Mouse (Mus musculus): ENCODE results near the gene Ambp. TPM values are rescaled to one million over a fixed set of nuclear protein-coding genes. Genes with fewer than 3 reads are reported as not detected.

The Ambp gene
- polyA plus RNA-seq, 1 experiment from 2014 or later: 683 TPM

DNA sequence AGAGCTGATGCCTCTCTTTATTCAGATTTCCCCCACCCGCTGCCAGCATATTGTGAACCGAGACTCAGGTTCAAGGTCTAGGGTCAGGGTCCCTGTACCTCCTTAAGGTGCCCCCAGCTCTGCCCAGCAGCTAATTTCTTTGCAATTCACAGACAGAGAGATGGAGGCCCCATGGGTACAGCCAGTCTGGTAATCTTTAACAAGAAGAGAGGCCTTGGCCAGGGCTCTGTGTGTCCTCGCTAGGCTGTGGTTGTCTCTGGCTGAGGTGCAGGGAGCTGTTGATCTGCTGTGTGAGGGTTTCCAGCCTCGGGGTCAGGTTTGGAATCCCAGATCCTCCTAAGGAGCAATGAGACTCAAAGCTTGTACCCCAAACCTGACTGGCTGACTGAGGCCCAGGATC lies 11.0 kb upstream of the Ambp start:
- no peaks in the 10 kb centered on the region for H3K27me3 ChIP-seq
- no peak overlapping the region for H3K27ac ChIP-seq
- no peaks in the 10 kb centered on the region for H3K36me3 ChIP-seq
- no peaks in the 10 kb centered on the region for H3K4me1 ChIP-seq (replicated peaks)
- WGBS (ENCODE audit: insufficient replicate concordance): 61% methylated on average over 4 of the region's 4 CpGs
- no peak overlapping the region for H3K4me2 ChIP-seq
- H3K4me3 ChIP-seq (replicated peaks): no peak overlapping the region
- no peaks in the 10 kb centered on the region for H3K9me3 ChIP-seq (replicated peaks)
- no peak for DNase-seq
- no peak overlapping the region for H3K9ac ChIP-seq
- ATAC-seq (ENCODE audit: low read depth): no peak

- DNase-seq (peak; percentile 23), ATAC-seq (ENCODE audit: low read depth) (no peak)
- Histone ChIP-seq H3K36me3 (no peaks in the 10 kb centered on the region), H3K9me3 (replicated peaks) (no peaks in the 10 kb centered on the region), H3K4me2 (no peak overlapping the region), H3K9ac (no peak overlapping the region), H3K4me3 (replicated peaks) (no peak overlapping the region), H3K27ac (0 out of 2 replicates have a peak overlapping the region, but pooled peaks have one; percentile 23), H3K4me1 (replicated peaks) (peaks cover 11% of the 10 kb centered on the region), H3K27me3 (no peaks in the 10 kb centered on the region)
- 24% methylated on average over 5 of the region's 5 CpGs for WGBS (ENCODE audit: insufficient replicate concordance)
Measured at GRCm38 (mm10) chr4:63158961-63159592, 4.5 kb upstream of the Ambp start.

DNA sequence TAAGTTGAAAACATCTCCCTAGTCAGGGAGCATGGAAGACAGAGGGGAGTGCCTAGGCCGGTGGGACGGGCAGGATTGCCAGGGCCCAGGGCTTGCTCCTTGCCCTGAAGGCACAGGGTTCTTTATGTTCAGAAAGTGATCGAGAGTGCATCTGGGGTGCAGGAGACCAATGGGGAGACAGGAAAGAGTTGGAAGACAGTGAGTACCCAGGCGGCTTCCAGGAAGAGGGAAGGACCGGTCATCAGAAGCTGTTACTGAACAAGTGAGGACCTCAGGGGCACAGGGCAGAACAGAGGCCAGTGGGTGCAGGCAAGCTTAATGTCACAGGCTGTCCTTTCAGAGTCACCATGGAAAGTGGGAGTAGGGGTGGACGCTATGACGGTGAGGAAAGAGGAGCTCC lies 3.6 kb upstream of the Ambp start:
- H3K9ac ChIP-seq: no peak overlapping the region
- 71% methylated on average over 7 of the region's 7 CpGs for WGBS (ENCODE audit: insufficient replicate concordance)
- H3K36me3 ChIP-seq: no peaks in the 10 kb centered on the region
- no peaks in the 10 kb centered on the region for H3K27me3 ChIP-seq
- no peaks in the 10 kb centered on the region for H3K9me3 ChIP-seq (replicated peaks)
- no peak overlapping the region for H3K4me3 ChIP-seq (replicated peaks)
- H3K4me1 ChIP-seq (replicated peaks): peaks cover 11% of the 10 kb centered on the region
- no peak overlapping the region for H3K4me2 ChIP-seq
- 0 out of 2 replicates have a peak overlapping the region, but pooled peaks have one; percentile 23 for H3K27ac ChIP-seq
- no peak for DNase-seq
- ATAC-seq (ENCODE audit: low read depth): no peak

DNA sequence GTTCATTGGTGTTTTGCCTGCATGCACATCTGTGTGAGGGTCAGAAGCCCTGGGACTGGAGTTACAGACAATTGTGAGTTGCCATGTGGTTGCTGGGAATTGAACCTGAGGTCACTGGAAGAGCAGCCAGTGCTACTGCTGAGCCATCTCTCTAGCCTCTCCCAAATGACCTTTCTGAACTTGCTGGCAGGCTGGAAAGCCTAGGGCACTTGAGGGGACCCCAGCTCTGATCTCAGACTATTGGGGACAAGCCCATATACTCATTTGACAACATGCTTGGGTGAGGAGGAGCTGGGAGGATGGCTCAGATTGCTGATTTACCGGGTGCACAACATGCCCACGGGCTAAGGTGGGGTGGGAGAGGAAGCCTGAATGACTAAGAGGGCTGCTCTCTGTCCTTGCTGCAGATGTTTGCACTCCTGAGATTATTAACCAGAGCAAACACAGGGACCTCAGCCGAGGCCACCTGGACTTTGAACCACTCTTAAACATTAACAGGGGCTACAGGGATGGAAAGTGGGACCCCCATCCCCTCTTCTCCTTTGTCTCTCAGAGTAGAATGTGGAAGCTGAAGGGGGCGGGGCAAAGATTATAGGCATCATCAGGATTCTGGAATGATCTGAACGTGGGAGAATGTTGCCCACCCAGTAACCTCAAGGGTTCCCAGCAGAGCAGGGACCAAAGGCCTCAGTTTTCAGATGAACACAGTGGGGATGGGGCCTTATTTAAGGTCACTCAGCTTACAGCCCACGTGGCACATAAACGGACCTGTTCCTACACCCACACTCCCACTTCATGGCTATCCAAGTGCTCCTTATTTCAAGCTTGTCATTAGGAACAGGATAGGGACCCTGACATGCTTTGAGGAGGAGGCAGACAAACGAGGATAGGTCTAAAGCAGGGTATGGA lies 2.4 kb upstream of the Ambp start:
- Histone ChIP-seq H3K9me3 (replicated peaks) (no peaks in the 10 kb centered on the region), H3K4me1 (replicated peaks) (peaks cover 11% of the 10 kb centered on the region), H3K9ac (no peak overlapping the region), H3K36me3 (no peaks in the 10 kb centered on the region), H3K4me3 (replicated peaks) (no peak overlapping the region), H3K4me2 (no peak overlapping the region), H3K27ac (peak overlapping the region; percentile 66), H3K27me3 (no peaks in the 10 kb centered on the region)
- DNase-seq: no peak
- peak; percentile 79 for ATAC-seq (ENCODE audit: low read depth)
- whole genome bisulfite sequencing (ENCODE audit: insufficient replicate concordance): 41% methylated on average over 8 of the region's 8 CpGs

GRCm38 (mm10) chr4:63155596-63155995 lies 997 bp upstream of the Ambp start:
- peaks cover 14% of the 10 kb centered on the region for H3K4me1 ChIP-seq (replicated peaks)
- no peak overlapping the region for H3K9ac ChIP-seq
- no peak overlapping the region for H3K4me3 ChIP-seq (replicated peaks)
- H3K4me2 ChIP-seq: no peak overlapping the region
- no peaks in the 10 kb centered on the region for H3K9me3 ChIP-seq (replicated peaks)
- 18% methylated on average over 2 of the region's 2 CpGs for WGBS (ENCODE audit: insufficient replicate concordance)
- peaks cover under 1% of the 10 kb centered on the region; the same call in 1 of the 2 replicates for H3K36me3 ChIP-seq
- DNase-seq (no peak), ATAC-seq (ENCODE audit: low read depth) (no peak)
- no peaks in the 10 kb centered on the region for H3K27me3 ChIP-seq
- H3K27ac ChIP-seq: peak overlapping the region; percentile 30; the same call in 1 of the 2 replicates

- DNase-seq: no peak
- H3K9ac ChIP-seq: peak overlapping the region; percentile 38; the same call in 1 of the 2 replicates
Measured at GRCm38 (mm10) chr4:63154028-63154427, 571 bp downstream of the Ambp start.

DNA sequence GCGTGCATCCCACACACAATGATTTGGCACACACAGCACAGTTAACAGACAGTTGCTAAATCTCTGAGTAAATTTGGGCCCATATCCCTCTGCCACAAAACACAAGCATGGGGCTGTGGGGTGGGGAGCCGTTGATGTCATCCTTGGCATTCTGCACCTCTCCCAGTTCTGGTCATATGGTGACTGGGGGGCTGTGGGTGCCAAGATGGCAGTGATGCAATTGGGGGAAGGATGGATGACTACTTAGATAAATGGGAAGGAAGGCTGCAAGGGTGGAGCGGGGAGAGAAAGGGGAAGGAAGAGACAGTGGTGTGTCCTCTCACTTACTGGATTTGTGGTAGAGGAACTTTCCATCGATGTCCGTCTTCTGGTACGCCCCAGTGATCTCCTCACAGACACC lies 3.5 kb downstream of the Ambp start:
- ATAC-seq (ENCODE audit: low read depth) (no peak), DNase-seq (no peak)
- Histone ChIP-seq H3K36me3 (peaks cover 37% of the 10 kb centered on the region), H3K4me3 (replicated peaks) (peak overlapping the region; percentile 54), H3K27me3 (no peaks in the 10 kb centered on the region), H3K27ac (no peak overlapping the region), H3K4me1 (replicated peaks) (peaks cover 8% of the 10 kb centered on the region), H3K9me3 (replicated peaks) (peaks cover 7% of the 10 kb centered on the region; the same call in 1 of the 2 replicates), H3K4me2 (peak overlapping the region; percentile 59), H3K9ac (no peak overlapping the region)
- 39% methylated on average over 6 of the region's 6 CpGs for WGBS (ENCODE audit: insufficient replicate concordance)

More at GRCm38 (mm10) chr4:63154028-63154427, 571 bp downstream of the Ambp start:
- WGBS (ENCODE audit: insufficient replicate concordance): 41% methylated on average over 4 of the region's 4 CpGs
- H3K4me3 ChIP-seq (replicated peaks): peak overlapping the region; percentile 54
- no peaks in the 10 kb centered on the region for H3K27me3 ChIP-seq
- no peaks in the 10 kb centered on the region for H3K9me3 ChIP-seq (replicated peaks)
- H3K4me1 ChIP-seq (replicated peaks): peaks cover 14% of the 10 kb centered on the region
- ATAC-seq (ENCODE audit: low read depth): peak; percentile 64
- H3K36me3 ChIP-seq: peaks cover 15% of the 10 kb centered on the region
- H3K27ac ChIP-seq: peak overlapping the region; percentile 60
- peak overlapping the region; percentile 59; the same call in 1 of the 2 replicates for H3K4me2 ChIP-seq

DNA sequence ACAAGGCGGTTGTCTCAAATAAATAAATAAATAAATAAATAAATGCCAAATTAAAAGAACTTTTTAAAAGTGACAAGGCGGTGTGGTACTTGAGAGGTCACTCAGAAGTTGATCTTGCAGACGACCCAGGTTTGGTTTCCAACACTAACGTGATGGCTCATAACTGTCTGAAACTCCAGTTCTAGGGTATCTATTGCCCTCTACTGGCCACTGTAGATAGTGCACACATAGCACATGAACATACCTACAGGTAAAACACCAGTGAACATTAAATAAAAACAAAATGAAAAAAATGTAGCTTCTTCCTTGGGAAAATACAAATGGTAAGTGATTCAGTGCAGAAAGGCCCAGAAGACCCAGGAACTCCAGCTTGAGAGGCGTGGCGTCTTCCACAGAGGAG lies 7.3 kb downstream of the Ambp start:
- Histone ChIP-seq H3K4me1 (replicated peaks) (peaks cover 3% of the 10 kb centered on the region; the same call in 1 of the 2 replicates), H3K4me3 (replicated peaks) (no peak overlapping the region), H3K9ac (no peak overlapping the region), H3K36me3 (peaks cover 64% of the 10 kb centered on the region), H3K4me2 (no peak overlapping the region), H3K27ac (no peak overlapping the region), H3K27me3 (no peaks in the 10 kb centered on the region), H3K9me3 (replicated peaks) (peaks cover 7% of the 10 kb centered on the region; the same call in 1 of the 2 replicates)
- 74% methylated on average over 6 of the region's 6 CpGs for WGBS (ENCODE audit: insufficient replicate concordance)
- DNase-seq: no peak
- ATAC-seq (ENCODE audit: low read depth): no peak

DNA sequence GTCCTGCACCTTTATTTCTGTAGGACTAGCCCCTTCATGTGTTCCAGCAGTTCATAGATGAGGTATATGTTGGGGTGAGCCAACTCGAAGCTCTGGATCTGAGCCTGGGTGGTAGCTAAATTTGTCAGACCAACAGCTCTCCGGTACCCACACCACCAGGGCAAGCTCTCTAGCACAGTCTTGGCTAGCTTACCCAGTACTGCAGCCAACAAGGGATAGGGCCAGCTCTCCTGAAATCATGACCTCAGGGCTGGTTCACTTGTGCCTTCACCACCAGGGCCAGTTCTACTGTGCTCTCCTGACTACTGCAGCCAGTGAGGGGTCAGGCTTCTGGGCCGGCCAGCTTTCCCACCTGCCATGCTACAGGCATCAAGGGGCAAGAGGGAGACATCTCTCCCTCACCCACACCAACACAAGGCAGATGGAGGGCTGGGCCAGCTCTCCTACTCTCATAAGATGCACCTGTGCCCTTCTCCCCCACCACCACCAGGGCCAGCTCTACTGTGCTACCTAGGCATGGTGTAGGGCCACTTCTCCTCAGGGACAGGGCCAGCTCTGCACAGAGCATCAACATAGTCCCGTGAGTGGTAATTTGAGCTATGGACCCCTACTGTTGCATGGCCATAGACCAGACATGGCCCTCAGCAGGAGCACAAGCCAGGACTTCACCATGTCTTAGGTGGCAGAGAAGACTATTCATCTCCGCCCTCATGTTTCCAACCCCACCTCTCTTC lies 24.5 kb downstream of the Ambp start:
- no peak overlapping the region for H3K9ac ChIP-seq
- no peak for ATAC-seq (ENCODE audit: low read depth)
- no peaks in the 10 kb centered on the region for H3K27me3 ChIP-seq
- H3K27ac ChIP-seq: no peak overlapping the region
- WGBS (ENCODE audit: insufficient replicate concordance): 62% methylated on average over 5 of the region's 5 CpGs
- H3K36me3 ChIP-seq: peaks cover 15% of the 10 kb centered on the region
- no peak overlapping the region for H3K4me2 ChIP-seq
- H3K4me3 ChIP-seq (replicated peaks): no peak overlapping the region
- no peaks in the 10 kb centered on the region for H3K4me1 ChIP-seq (replicated peaks)
- no peak for DNase-seq
- H3K9me3 ChIP-seq (replicated peaks): no peaks in the 10 kb centered on the region

- ATAC-seq (ENCODE audit: low read depth) (no peak), DNase-seq (no peak)
- Histone ChIP-seq H3K9me3 (replicated peaks) (no peaks in the 10 kb centered on the region), H3K4me1 (replicated peaks) (no peaks in the 10 kb centered on the region), H3K27me3 (no peaks in the 10 kb centered on the region), H3K27ac (no peak overlapping the region), H3K4me2 (no peak overlapping the region), H3K9ac (no peak overlapping the region), H3K36me3 (peaks cover 7% of the 10 kb centered on the region; the same call in 1 of the 2 replicates), H3K4me3 (replicated peaks) (no peak overlapping the region)
- WGBS (ENCODE audit: insufficient replicate concordance): 59% methylated on average over 8 of the region's 8 CpGs
Measured at GRCm38 (mm10) chr4:63124861-63125466, 29.6 kb downstream of the Ambp start.

All from liver, embryonic 13.5 days (tissue).